Mouse (Mus musculus): ENCODE data around the gene Myadm. TPM values are rescaled to one million over a fixed set of nuclear protein-coding genes. Genes with fewer than 3 reads are reported as not detected.

Gene Myadm
- total RNA-seq, 4 experiments from 2014 or later = 57.2 to 68.4 (median 58.8) TPM

- no peak for DNase-seq (ENCODE audit: low spot score in 2 of 2)
Measured at GRCm38 (mm10) chr7:3314121-3314520, 25.2 kb downstream of the Myadm start.

- no peak for DNase-seq (ENCODE audit: low spot score in 2 of 2)
Measured at GRCm38 (mm10) chr7:3317704-3318103, 28.8 kb downstream of the Myadm start.

GRCm38 (mm10) chr7:3320856-3321255 is 32.0 kb downstream of the Myadm start:
- no peak for DNase-seq (ENCODE audit: low spot score in 2 of 2)

- no peak for DNase-seq (ENCODE audit: low spot score in 2 of 2)
Measured at GRCm38 (mm10) chr7:3323826-3324225, 34.9 kb downstream of the Myadm start.

GRCm38 (mm10) chr7:3327961-3328360 is 39.1 kb downstream of the Myadm start:
- no peak for DNase-seq (ENCODE audit: low spot score in 2 of 2)

- peak; percentile 73 to 85 for DNase-seq (ENCODE audit: low spot score in 2 of 2)
Measured at GRCm38 (mm10) chr7:3329776-3330546, 41.1 kb downstream of the Myadm start.

- DNase-seq (ENCODE audit: low spot score in 2 of 2) = no peak
Measured at GRCm38 (mm10) chr7:3331171-3331570, 42.3 kb downstream of the Myadm start.

GRCm38 (mm10) chr7:3331581-3332223 is 42.8 kb downstream of the Myadm start:
- peak; percentile 83 to 90 for DNase-seq (ENCODE audit: low spot score in 2 of 2)

GRCm38 (mm10) chr7:3332224-3332615 is 43.3 kb downstream of the Myadm start:
- DNase-seq (ENCODE audit: low spot score in 2 of 2) = no peak

- DNase-seq (ENCODE audit: low spot score in 2 of 2) = peak in 1 of 2 experiments; percentile 31
Measured at GRCm38 (mm10) chr7:3332619-3333521, 44.0 kb downstream of the Myadm start, which contains the start of gene Cacng7. Cacng7 (plus strand) TSS chr7:3332955.

- DNase-seq (ENCODE audit: low spot score in 2 of 2) = no peak
Measured at GRCm38 (mm10) chr7:3333542-3333941, 44.7 kb downstream of the Myadm start.

GRCm38 (mm10) chr7:3336412-3336811 is 47.5 kb downstream of the Myadm start:
- DNase-seq (ENCODE audit: low spot score in 2 of 2) = no peak

GRCm38 (mm10) chr7:3338286-3338935 is 49.5 kb downstream of the Myadm start:
- no peak for DNase-seq (ENCODE audit: low spot score in 2 of 2)

- DNase-seq (ENCODE audit: low spot score in 2 of 2) = no peak
Measured at GRCm38 (mm10) chr7:3339010-3339409, 50.1 kb downstream of the Myadm start.

GRCm38 (mm10) chr7:3343861-3344260 is 55.0 kb downstream of the Myadm start:
- DNase-seq (ENCODE audit: low spot score in 2 of 2) = no peak

- DNase-seq (ENCODE audit: low spot score in 2 of 2) = no peak
Measured at GRCm38 (mm10) chr7:3345301-3345700, 56.4 kb downstream of the Myadm start.

GRCm38 (mm10) chr7:3347366-3348287 is 58.7 kb downstream of the Myadm start:
- DNase-seq (ENCODE audit: low spot score in 2 of 2) = no peak

- no peak for DNase-seq (ENCODE audit: low spot score in 2 of 2)
Measured at GRCm38 (mm10) chr7:3348326-3348725, 59.4 kb downstream of the Myadm start.

GRCm38 (mm10) chr7:3349775-3350174 is 60.9 kb downstream of the Myadm start:
- DNase-seq (ENCODE audit: low spot score in 2 of 2) = no peak

Data from layer of hippocampus, adult 8-10 months (tissue).